Mouse (Mus musculus): ENCODE results near the gene Mgp. TPM values are rescaled to one million over a fixed set of nuclear protein-coding genes. Genes with fewer than 3 reads are reported as not detected.
A peak's percentile ranks its signal among the peaks of the same experiment; 100 is the strongest.

Gene Mgp
- polyA plus RNA-seq, 1 experiment from 2014 or later = 0.50 TPM

GRCm38 (mm10) chr6:136837323-136837722 lies 38.3 kb downstream of the Mgp start:
- Histone ChIP-seq H3K27ac (no peak overlapping the region), H3K4me1 (no peaks in the 10 kb centered on the region), H3K4me3 (no peak overlapping the region), H3K27me3 (ENCODE audit: poor library complexity, severe bottlenecking) (no peaks in the 10 kb centered on the region), H3K9me3 (no peaks in the 10 kb centered on the region), H3K36me3 (replicated peaks) (no peaks in the 10 kb centered on the region)
- WGBS = 87% methylated on average over 3 of the region's 3 CpGs
- no peak for DNase-seq (ENCODE audit: extremely low spot score, low spot score)

GRCm38 (mm10) chr6:136835352-136835751 lies 40.3 kb downstream of the Mgp start, which contains the start of gene Smco3:
Gene Smco3 (minus strand): TSS chr6:136835452.
- Histone ChIP-seq H3K4me3 (no peak within 1 kb of the TSS), H3K27ac (no peak within 1 kb of the TSS), H3K36me3 (replicated peaks) (no peaks in the 10 kb centered on the region), H3K9me3 (no peaks in the 10 kb centered on the region), H3K4me1 (no peaks in the 10 kb centered on the region), H3K27me3 (ENCODE audit: poor library complexity, severe bottlenecking) (no peaks in the 10 kb centered on the region)
- DNase-seq (ENCODE audit: extremely low spot score, low spot score) = no peak
- WGBS = 74% methylated on average over 4 of the region's 4 CpGs

- Histone ChIP-seq H3K27ac (no peak overlapping the region), H3K9me3 (no peaks in the 10 kb centered on the region), H3K4me1 (peaks cover 9% of the 10 kb centered on the region), H3K4me3 (no peak overlapping the region), H3K27me3 (ENCODE audit: poor library complexity, severe bottlenecking) (no peaks in the 10 kb centered on the region), H3K36me3 (replicated peaks) (no peaks in the 10 kb centered on the region)
- DNase-seq (ENCODE audit: extremely low spot score, low spot score) = no peak
- 82% methylated on average over 5 of the region's 5 CpGs for WGBS
Observed at GRCm38 (mm10) chr6:136831712-136832111, 43.9 kb downstream of the Mgp start.

GRCm38 (mm10) chr6:136828681-136829080 lies 46.9 kb downstream of the Mgp start:
- Histone ChIP-seq H3K36me3 (replicated peaks) (peaks cover 21% of the 10 kb centered on the region), H3K4me3 (peak overlapping the region; percentile 99), H3K9me3 (no peaks in the 10 kb centered on the region), H3K27ac (peak overlapping the region; percentile 98), H3K4me1 (peaks cover 14% of the 10 kb centered on the region), H3K27me3 (ENCODE audit: poor library complexity, severe bottlenecking) (no peaks in the 10 kb centered on the region)
- WGBS = 34% methylated on average over 4 of the region's 4 CpGs
- DNase-seq (ENCODE audit: extremely low spot score, low spot score) = no peak

GRCm38 (mm10) chr6:136827881-136828561 lies 47.6 kb downstream of the Mgp start, which contains the start of gene Wbp11:
Gene Wbp11 (minus strand): TSS chr6:136828233.
- Histone ChIP-seq H3K9me3 (no peaks in the 10 kb centered on the region), H3K4me3 (peak within 1 kb of the TSS; percentile 99), H3K36me3 (replicated peaks) (peaks cover 25% of the 10 kb centered on the region), H3K27me3 (ENCODE audit: poor library complexity, severe bottlenecking) (no peaks in the 10 kb centered on the region), H3K27ac (peak within 1 kb of the TSS; percentile 98), H3K4me1 (peaks cover 14% of the 10 kb centered on the region)
- under 1% methylated on average over 45 of the region's 45 CpGs for WGBS
- DNase-seq (ENCODE audit: extremely low spot score, low spot score) = peak; percentile 95

GRCm38 (mm10) chr6:136827516-136827880 lies 48.1 kb downstream of the Mgp start, which contains the start of gene BC049715:
Gene BC049715 (plus strand): TSS chr6:136827626.
- Histone ChIP-seq H3K27me3 (ENCODE audit: poor library complexity, severe bottlenecking) (no peaks in the 10 kb centered on the region), H3K4me3 (peak within 1 kb of the TSS; percentile 99), H3K4me1 (peaks cover 14% of the 10 kb centered on the region), H3K36me3 (replicated peaks) (peaks cover 30% of the 10 kb centered on the region), H3K9me3 (no peaks in the 10 kb centered on the region), H3K27ac (peak within 1 kb of the TSS; percentile 98)
- under 1% methylated on average over 34 of the region's 34 CpGs for WGBS
- DNase-seq (ENCODE audit: extremely low spot score, low spot score) = no peak

- Histone ChIP-seq H3K4me3 (peak overlapping the region; percentile 99), H3K4me1 (peaks cover 14% of the 10 kb centered on the region), H3K36me3 (replicated peaks) (peaks cover 34% of the 10 kb centered on the region), H3K9me3 (no peaks in the 10 kb centered on the region), H3K27ac (peak overlapping the region; percentile 98), H3K27me3 (ENCODE audit: poor library complexity, severe bottlenecking) (no peaks in the 10 kb centered on the region)
- WGBS = 23% methylated on average over 7 of the region's 7 CpGs
- DNase-seq (ENCODE audit: extremely low spot score, low spot score) = no peak
Observed at GRCm38 (mm10) chr6:136827116-136827515, 48.5 kb downstream of the Mgp start.

GRCm38 (mm10) chr6:136824987-136825386 lies 50.6 kb downstream of the Mgp start:
- H3K27ac ChIP-seq = no peak overlapping the region
- WGBS = 95% methylated on average over 8 of the region's 8 CpGs
- H3K36me3 ChIP-seq (replicated peaks) = peaks cover 55% of the 10 kb centered on the region
- H3K4me3 ChIP-seq = no peak overlapping the region
- H3K9me3 ChIP-seq = no peaks in the 10 kb centered on the region
- DNase-seq (ENCODE audit: extremely low spot score, low spot score) = no peak
- peaks cover 14% of the 10 kb centered on the region for H3K4me1 ChIP-seq
- H3K27me3 ChIP-seq (ENCODE audit: poor library complexity, severe bottlenecking) = no peaks in the 10 kb centered on the region

Other genes starting within 250 kb of the Mgp start
- gene Plbd1, start 213.9 kb downstream of the Mgp start, polyA plus RNA-seq (2016; fragmentation: Nextera tagmentation; extraction: Ambion mirVana) = 1.0 and 1.1 TPM in 2 replicates
- gene Gucy2c, start 94.1 kb downstream of the Mgp start, polyA plus RNA-seq (2016; fragmentation: Nextera tagmentation; extraction: Ambion mirVana) = not detected in 2 replicates
- 0.38 and 0.49 TPM in 2 replicates for gene Hist4h4, start 71.4 kb downstream of the Mgp start, polyA plus RNA-seq (2016; fragmentation: Nextera tagmentation; extraction: Ambion mirVana)
- 101 and 103 TPM in 2 replicates for gene H2afj, start 67.6 kb downstream of the Mgp start, polyA plus RNA-seq (2016; fragmentation: Nextera tagmentation; extraction: Ambion mirVana)
- 1.7 and 1.9 TPM in 2 replicates for gene BC049715, start 48.2 kb downstream of the Mgp start, polyA plus RNA-seq (2016; fragmentation: Nextera tagmentation; extraction: Ambion mirVana)
- gene Wbp11, start 47.6 kb downstream of the Mgp start, polyA plus RNA-seq (2016; fragmentation: Nextera tagmentation; extraction: Ambion mirVana) = 166 and 170 TPM in 2 replicates
- gene Smco3, start 40.4 kb downstream of the Mgp start, polyA plus RNA-seq (2016; fragmentation: Nextera tagmentation; extraction: Ambion mirVana) = not detected in 2 replicates
- gene Art4, start 18.1 kb downstream of the Mgp start, polyA plus RNA-seq (2016; fragmentation: Nextera tagmentation; extraction: Ambion mirVana) = 1.4 and 1.5 TPM in 2 replicates
- gene Erp27, start 46.4 kb upstream of the Mgp start, polyA plus RNA-seq (2016; fragmentation: Nextera tagmentation; extraction: Ambion mirVana) = not detected in 2 replicates
- not detected in 2 replicates for gene Pde6h, start 48.0 kb upstream of the Mgp start, polyA plus RNA-seq (2016; fragmentation: Nextera tagmentation; extraction: Ambion mirVana)
- gene Arhgdib, start 66.1 kb upstream of the Mgp start, polyA plus RNA-seq (2016; fragmentation: Nextera tagmentation; extraction: Ambion mirVana) = 22.0 and 25.3 TPM in 2 replicates

All from forebrain, embryonic 10.5 days (tissue).